Mouse (Mus musculus) megakaryocyte, adult 5-6 weeks (primary cell): Measurements from ENCODE around the gene Ccr9. TPM values are rescaled to one million over a fixed set of nuclear protein-coding genes. Genes with fewer than 3 reads are reported as not detected.

ENCODE experiments used
- ATAC-seq: 2 replicates; pipeline ENCODE4 v1.8.0; 2016; ENCODE audit warnings: mild to moderate bottlenecking, inconsistent platforms; ENCODE audit not compliant: poor library complexity, severe bottlenecking
- total RNA-seq, 2 experiments: library from RNA; stranded (forward) in 1 of 2; stranded (reverse) in 1 of 2; fragments of 153-499, 151-499 nt in 1 of 2; fragments of 221-1000, 200-1000 nt in 1 of 2; gene quantifications; 2 replicates each; pipeline versions ENCODE4 v1.2.3 to v1.2.4; 2015 to 2017

The Ccr9 gene
- total RNA-seq, 2 experiments from 2014 or later, result 1.4 TPM

DNA sequence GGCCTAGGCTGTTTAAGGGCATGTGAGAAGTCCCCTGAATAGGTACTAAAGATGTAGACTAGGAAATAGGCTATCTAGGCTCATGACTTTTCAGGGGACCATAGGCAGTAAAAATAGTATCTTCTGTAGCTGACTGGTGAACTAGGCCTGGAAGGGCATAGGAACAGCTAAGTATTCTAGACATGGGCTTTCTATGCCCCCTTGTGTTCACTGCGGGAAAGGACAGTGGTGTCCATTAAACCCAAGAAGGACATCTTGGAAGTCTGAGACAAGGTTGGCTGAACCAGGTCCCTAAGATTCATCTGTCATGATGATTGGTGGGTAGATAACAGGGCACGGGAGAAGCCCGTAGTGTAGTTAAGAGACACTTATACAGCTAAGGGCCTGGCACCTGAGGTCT is 117.9 kb downstream of the Ccr9 start:
- peak; percentile 59; the same call in 1 of the 2 replicates for ATAC-seq

DNA sequence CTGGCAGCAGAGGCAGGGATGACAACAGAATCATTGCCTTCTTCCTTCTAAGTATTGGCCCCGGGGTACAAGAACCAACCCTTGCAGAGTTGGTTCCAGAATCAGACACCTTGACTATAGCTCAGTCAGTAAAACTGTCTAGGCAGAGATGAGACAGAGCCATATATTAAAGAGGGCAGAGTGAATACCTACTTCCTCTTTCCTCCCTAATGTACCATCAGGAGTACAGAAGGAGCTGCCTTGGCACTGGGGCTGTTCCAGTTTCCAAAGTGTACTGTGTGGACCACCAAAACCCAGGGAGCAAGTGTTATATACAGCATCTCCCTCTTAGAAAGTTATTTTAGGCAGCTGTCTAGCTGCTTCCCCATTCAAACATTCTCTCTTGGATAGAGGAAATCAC is 123.3 kb downstream of the Ccr9 start:
- ATAC-seq, result peak; percentile 66

DNA sequence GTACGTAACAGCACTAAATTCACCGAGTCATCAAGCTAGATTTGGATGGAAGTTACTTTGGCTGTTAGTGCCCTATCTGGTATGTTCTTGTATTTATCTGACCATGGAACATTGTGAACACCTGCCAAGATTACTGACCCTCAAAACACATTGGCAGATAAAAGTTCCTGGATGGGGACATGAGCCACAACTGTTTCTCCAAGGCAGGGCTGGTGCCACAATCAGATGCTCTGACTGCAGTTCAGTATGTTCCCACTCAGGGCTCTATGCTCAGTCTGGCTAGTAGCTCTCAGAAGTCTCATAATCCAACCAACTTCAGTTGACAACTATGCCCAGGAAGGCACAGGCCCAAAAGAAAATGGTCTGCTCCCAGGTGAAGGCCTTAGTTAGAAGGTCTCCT is 124.2 kb downstream of the Ccr9 start:
- no peak for ATAC-seq

DNA sequence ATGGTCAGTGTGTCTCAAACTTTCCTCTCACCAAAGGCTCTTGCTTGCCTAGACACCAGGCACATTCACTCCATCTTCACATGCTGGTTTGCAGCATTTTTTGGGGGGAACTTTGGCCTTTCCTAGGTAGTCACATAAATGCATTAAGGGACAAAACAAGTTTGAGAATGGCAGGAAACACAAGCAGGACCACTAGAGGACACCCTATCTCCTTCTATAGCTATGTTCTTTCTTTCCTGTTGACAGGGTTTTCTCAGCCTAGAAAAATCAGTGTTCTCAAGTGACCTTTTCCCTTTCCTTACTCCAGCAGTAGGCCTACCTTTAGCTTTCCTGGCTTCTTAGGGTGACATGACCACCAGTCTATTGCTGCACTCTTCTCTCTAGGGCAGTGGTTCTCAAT is 124.7 kb downstream of the Ccr9 start:
- no peak for ATAC-seq

DNA sequence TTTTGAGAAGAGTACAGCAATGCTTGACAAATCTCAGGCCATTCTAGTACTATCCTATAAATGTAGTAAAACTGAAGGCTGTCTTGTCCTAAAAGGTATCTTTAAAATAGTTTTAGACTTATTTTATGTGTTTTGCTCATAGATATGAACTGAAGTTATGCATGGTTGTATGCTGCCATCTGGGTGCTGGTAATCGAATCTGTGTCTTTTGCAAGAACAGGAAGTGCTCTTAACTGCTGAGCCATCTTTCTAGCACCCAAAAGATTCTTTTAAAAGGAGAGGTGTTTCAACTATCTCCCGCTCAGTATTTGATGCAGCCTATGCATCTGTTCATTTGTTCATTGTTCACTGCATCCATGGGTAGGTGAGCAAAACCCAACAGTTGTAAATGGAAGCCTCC is 127.0 kb downstream of the Ccr9 start:
- ATAC-seq, result no peak

DNA sequence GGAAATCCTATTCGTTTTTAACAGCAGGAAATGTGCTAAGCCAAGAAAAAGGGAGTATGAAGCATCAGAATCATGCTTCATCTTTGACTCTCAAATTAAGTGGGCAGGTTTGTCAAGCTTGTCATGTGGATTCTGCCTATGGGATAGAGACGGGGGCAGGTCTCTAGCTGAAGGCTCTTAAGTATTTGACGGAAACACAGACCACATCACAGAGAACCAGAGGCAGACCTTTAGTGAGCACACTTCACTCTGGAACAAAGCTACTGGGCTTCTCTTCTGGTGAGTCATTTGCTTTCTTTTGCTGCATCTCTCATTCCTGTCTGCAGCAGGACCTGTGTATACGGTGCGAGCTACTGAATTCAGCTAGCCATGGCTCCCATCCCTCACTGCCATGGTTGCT is 128.0 kb downstream of the Ccr9 start, which contains the start of gene Cxcr6:
TSS of gene Cxcr6 (plus strand) at position 209 of the 400 bp plus-strand sequence.
- ATAC-seq, result no peak

DNA sequence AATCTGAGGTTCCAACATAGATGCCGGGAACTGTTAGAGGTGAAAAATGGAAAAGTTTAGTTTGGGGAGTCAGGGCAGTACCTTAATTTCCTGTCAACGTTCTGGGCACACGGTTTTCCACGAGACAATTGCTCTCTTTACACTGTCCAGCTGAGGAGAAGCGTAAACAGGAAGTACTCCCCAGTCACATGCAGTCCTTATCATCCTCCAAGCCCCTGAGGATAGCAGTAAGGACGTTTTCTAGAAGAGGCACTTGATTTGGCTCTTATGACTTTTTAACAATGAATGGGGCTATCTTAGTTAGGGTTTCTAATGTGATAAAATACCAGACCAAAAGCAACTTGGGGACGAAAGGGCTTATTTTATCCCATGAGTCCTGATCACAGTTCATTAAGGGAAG is 130.3 kb downstream of the Ccr9 start:
- ATAC-seq, result no peak

DNA sequence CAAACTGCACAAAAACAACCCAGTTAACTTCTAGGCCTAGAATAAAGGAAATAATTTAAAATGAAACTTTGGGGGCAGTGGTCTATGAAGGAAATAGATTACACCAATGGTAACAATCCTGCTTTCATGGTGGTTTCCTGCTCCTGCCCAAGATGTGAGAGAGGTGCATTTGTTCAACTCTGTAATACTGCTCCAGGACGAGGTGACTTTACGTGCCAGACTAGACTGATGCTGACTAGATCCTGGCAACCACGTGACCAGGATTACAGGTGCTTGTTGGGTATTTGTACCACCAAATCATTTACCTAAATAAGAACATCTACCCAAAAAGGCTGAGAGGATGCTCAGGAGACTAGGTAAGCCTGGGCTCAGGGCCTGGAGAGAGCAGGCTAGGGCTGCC is 133.6 kb downstream of the Ccr9 start:
- ATAC-seq, result no peak

DNA sequence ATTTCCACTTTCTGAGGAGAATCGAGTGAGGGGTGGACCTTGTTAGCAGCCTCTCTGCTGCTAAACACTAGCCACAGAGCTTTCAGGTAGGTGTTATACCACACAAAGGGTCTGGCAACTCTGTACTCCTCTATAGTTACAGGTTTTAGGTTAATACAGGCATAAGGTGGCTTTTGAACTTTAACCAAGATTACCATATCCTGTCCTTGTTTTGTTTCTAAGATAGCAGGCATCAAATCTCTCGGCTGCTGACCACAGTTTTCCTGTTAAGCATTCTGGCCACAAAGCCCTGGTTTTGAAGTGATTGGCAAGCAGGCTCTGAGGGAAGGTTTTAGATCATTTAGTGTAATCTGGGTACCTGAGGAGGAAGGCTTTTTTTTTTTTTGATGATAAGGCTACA is 136.1 kb downstream of the Ccr9 start:
- peak; percentile 46; the same call in 1 of the 2 replicates for ATAC-seq

DNA sequence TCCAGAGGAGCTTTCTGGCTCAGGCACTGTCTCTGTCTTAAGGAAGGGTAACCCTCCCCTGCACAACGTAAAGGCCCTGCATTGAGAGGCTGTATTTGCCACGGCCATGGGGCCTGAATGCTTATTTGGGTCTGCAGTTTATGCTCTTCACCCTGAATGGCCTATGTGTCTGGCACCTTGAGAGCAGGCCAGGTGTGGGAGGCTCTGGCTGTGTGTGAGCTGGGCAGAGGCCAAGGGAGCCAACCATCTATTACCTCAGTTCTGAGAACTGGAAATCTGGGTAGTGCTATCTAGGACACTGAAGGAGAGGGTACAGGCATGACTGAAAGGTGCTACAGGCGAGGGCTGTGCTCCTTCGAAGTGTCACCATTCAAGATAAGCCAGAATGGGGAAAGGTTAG is 136.6 kb downstream of the Ccr9 start:
- ATAC-seq, result 0 out of 2 replicates have a peak, but pooled peaks have one; percentile 2

DNA sequence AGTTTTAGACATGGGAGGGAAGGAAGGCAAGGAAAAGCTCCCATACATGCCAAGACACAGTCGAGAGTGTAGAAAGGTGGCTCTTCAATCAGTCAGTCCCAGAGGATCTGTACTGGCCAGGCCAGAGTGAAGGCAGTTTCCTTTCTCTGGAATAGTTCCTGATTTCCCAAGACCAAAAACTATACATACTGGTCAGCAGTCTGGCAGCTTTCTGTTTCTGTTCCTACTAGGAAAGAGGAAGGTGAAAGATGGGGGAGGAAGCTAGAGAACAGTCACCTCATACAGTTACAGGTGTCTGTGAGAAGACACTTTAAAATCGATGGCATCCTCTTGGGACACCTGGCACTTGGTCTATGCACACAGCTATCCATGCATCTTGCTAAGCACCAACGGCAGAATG is 137.2 kb downstream of the Ccr9 start:
- ATAC-seq, result peak; percentile 84

DNA sequence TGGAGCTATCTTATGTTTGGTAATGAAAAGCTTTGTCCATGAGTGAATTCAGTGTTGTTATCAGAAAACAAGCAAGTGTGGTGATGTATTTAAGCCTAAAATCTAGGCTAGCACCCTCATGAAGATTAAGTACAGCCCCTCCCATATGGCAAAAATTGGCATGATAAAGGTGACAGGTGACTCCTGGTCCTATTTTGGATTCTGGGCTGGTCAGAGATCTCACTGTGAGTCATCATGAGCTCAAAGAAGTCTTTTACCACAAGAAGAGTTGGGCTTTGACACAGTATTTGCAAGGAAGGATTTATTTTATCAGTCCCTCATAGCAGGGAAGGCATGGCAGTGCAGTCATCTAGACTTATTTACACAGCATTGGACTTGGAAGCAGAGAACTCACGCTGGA is 137.8 kb downstream of the Ccr9 start:
- no peak for ATAC-seq

DNA sequence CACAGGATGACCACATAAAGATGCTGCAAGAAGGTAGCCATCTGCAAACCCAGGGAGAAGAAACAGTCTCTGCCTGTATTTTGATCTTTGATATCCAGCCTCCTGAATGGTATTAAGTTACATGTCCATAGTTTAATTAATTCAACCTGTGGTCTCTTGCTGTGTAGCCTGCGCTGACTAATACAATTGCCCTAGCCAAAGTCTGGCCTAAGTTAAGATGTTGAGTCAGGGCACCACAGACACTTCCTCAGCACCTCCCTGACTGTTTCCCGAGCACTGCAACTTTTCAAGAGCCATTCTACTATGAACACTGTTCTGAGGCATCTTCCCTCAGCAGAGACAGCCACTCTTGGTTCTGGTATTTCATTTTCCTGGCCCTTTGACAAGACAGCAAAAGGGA is 140.4 kb downstream of the Ccr9 start:
- no peak for ATAC-seq

DNA sequence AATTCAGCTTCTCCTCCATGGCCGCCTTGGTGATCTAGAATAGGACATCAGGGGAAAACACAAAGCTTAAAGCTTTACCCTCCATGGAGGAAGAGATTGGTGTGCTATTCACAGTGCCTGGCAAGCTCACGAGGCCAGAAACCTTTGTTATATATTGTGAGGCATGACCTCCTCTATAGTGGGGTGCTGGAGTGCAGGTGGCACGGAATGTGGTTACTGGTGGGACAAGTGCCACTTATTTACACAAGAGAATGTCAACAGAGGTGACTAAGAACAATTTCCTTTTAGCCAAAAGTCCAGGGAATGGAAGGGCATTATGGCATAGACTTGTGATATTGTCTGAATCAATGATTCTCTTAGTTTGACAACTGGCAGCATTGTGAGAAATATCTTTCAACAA is 148.4 kb downstream of the Ccr9 start:
- ATAC-seq, result no peak

DNA sequence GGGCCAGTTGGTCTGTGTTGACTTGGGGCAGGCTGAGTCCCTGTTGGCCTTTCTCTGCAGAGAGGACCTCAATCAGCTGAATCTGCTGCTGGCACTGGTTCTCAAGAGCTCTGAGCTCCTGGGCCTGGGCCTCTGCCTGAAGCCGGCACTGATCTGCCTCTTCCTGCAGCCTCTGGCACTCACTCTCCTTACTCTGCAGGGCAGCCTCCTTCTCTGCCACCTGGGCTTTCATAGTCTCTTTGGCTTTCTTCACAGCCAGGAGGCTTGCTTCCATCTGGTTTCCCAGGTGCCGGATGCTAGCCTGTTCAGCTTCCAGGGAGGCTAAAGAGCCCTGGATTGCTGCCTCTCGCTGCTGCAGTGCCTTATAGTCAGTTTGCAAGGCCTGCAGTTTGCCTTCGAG is 150.7 kb downstream of the Ccr9 start:
- ATAC-seq, result no peak

Other genes starting within 250 kb of the Ccr9 start
- 47.3 and 50.7 TPM in 2 replicates for gene Limd1, start 199.7 kb upstream of the Ccr9 start, total RNA-seq (2015)
- gene Limd1, start 199.7 kb upstream of the Ccr9 start, total RNA-seq (2017), result 48.5 and 49.2 TPM in 2 replicates
- gene Sacm1l, start 148.7 kb upstream of the Ccr9 start, total RNA-seq (2015), result 38.9 and 41.4 TPM in 2 replicates
- gene Sacm1l, start 148.7 kb upstream of the Ccr9 start, total RNA-seq (2017), result 46.1 and 49.5 TPM in 2 replicates
- not detected in 2 replicates for gene Slc6a20b, start 45.9 kb upstream of the Ccr9 start, total RNA-seq (2015)
- 0.12 and 0.22 TPM in 2 replicates for gene Slc6a20b, start 45.9 kb upstream of the Ccr9 start, total RNA-seq (2017)
- gene Slc6a20a, start 446 bp downstream of the Ccr9 start, total RNA-seq (2015), result 0.42 and 1.3 TPM in 2 replicates
- 0.11 and 0.85 TPM in 2 replicates for gene Slc6a20a, start 446 bp downstream of the Ccr9 start, total RNA-seq (2017)
- gene Lztfl1, start 39.3 kb downstream of the Ccr9 start, total RNA-seq (2015), result 23.5 and 31.5 TPM in 2 replicates
- gene Lztfl1, start 39.3 kb downstream of the Ccr9 start, total RNA-seq (2017), result 25.5 and 26.1 TPM in 2 replicates
- gene Cxcr6, start 128.0 kb downstream of the Ccr9 start, total RNA-seq (2015), result 1.4 and 3.7 TPM in 2 replicates
- 0.89 and 2.7 TPM in 2 replicates for gene Cxcr6, start 128.0 kb downstream of the Ccr9 start, total RNA-seq (2017)
- 20.3 and 24.4 TPM in 2 replicates for gene Fyco1, start 173.5 kb downstream of the Ccr9 start, total RNA-seq (2015)
- 18.2 and 22.2 TPM in 2 replicates for gene Fyco1, start 173.5 kb downstream of the Ccr9 start, total RNA-seq (2017)
- 0.16 TPM in 1 of 2 replicates, not detected in the other for gene Xcr1, start 183.6 kb downstream of the Ccr9 start, total RNA-seq (2015)
- gene Xcr1, start 183.6 kb downstream of the Ccr9 start, total RNA-seq (2017), result 0.18 and 0.33 TPM in 2 replicates